8 mouse cellular contexts compared by ENCODE assay signal in the genomic region with DNA sequence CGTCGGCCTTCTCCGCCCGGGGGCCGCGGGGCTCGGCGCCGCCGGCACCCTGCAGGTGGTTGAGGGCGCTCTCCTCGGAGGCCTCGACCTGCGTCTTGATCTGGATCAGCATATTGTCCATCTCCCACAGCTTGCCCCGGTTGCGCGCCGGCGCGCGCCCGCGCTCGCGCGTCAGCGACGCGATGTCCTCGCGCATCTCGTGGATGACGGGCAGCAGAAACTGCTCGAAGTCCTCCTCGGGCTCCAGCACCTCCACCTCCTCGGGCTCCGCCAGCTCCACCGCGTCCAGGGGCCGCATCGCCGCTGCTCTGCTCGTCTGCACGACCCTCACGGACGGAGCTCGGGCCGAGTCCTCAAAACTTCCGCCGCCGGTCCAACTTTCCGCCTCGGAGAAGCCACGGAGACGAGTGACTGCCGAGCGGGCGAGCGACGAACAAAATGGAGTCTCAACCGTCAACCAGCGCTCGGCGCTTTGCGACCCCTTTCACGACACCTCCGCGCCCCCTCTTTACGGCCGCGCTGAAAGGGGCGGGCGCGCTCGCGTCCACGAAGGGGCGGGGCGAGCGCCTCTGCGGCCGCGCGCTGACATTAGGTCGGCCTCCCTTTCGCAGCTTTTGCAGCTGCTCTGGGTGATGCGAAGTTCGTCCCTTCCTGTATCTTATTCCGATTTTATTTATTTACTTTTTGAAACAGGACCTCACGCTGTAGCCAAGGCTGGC. TPM values are rescaled to one million over a fixed set of nuclear protein-coding genes. Genes with fewer than 3 reads are reported as not detected.
DNase-seq lines count a peak whose midpoint lies in the region; ATAC-seq lines count a peak whose summit lies in the region.
"Not testable (repeated sequence)": the region's sequence is repeated elsewhere in the genome, so short reads cannot be mapped to it uniquely, and the experiment has no call there.

TSS of gene Mrfap1 (minus strand) at position 477 of the 719 bp plus-strand sequence.

- peak within 1 kb of the TSS; percentile 83 for H3K9ac ChIP-seq in hindbrain, embryonic 16.5 days (ENCODE audit: low read depth, low read length)

- ATAC-seq in hindbrain, embryonic 16.5 days: peak; percentile 85

- under 1% methylated on average over 81 of the region's 90 CpGs for WGBS in hindbrain, embryonic 16.5 days
- 0% methylated on average over 90 of the region's 90 CpGs for WGBS in macrophage (ENCODE audit: missing documents)

- H3K9me3 ChIP-seq in hindbrain, embryonic 16.5 days (ENCODE audit: control insufficient read depth, low read length): not testable (repeated sequence)

- peak within 1 kb of the TSS; percentile 91 for H3K27ac ChIP-seq in hindbrain, embryonic 16.5 days (ENCODE audit: low read depth, low read length)
- H3K27ac ChIP-seq in macrophage: peak within 1 kb of the TSS; percentile 62

- H3K79me2 ChIP-seq in macrophage (ENCODE audit: inconsistent target): peaks cover 16% of the 10 kb centered on the region

- peak; percentile 85 for DNase-seq in WW6 (ENCODE audit: low read depth, low spot score)
- DNase-seq in cerebellum, postnatal 4 days (ENCODE audit: low spot score in 2 of 2): peak; percentile 79 to 92
- DNase-seq in gastrocnemius, adult 18-20 months (ENCODE audit: low spot score): peak; percentile 94
- DNase-seq in left cerebral cortex, adult 18-20 months (ENCODE audit: low spot score in 2 of 2): peak; percentile 94
- peak; percentile 95 for DNase-seq in right cerebral cortex, adult 18-20 months
- peak; percentile 80 for DNase-seq in urinary bladder, postnatal 10 days (ENCODE audit: low spot score)

- not testable (repeated sequence) for H3K27me3 ChIP-seq in hindbrain, embryonic 16.5 days (replicated peaks; ENCODE audit: control insufficient read depth, insufficient read depth, low read length)

- peak within 1 kb of the TSS; percentile 75 for H3K4me3 ChIP-seq in hindbrain, embryonic 16.5 days (ENCODE audit: low read length)
- H3K4me3 ChIP-seq in macrophage (ENCODE audit: inconsistent target): peak within 1 kb of the TSS; percentile 65

- H3K36me3 ChIP-seq in hindbrain, embryonic 16.5 days (ENCODE audit: control insufficient read depth, insufficient read depth, low read length); macrophage (ENCODE audit: inconsistent target): not testable (repeated sequence)

- H3K4me1 ChIP-seq in hindbrain, embryonic 16.5 days (ENCODE audit: control insufficient read depth, insufficient read depth, low read depth, low read length): not testable (repeated sequence)

- H3K4me2 ChIP-seq in hindbrain, embryonic 16.5 days (ENCODE audit: low read length): peak within 1 kb of the TSS; percentile 59

RNA-seq across cellular contexts. Expression of gene Mrfap1, which starts in this region (rescaled TPM):
- 100 to 1,000 TPM; 213 to 228 TPM for total RNA-seq in gastrocnemius, adult 18-20 months (2021)
- polyA plus RNA-seq in hindbrain, embryonic 16.5 days (2015; fragmentation: Nextera tagmentation; extraction: Ambion mirVana): 271 and 296 TPM in 2 replicates
- 100 to 1,000 TPM; 430 to 460 TPM for total RNA-seq in left cerebral cortex, adult 18-20 months (2021)
- 10 to 100 TPM in 23 of 26 experiments, 1 to 10 TPM in 3; 8.0 to 64.4 (median 18.6) TPM for total RNA-seq in macrophage (2018; cell fraction: chromatin; rRNA removed)
- 100 to 1,000 TPM; 197 to 301 (median 249) TPM for total RNA-seq in macrophage (2018; cell fraction: cytosol; rRNA removed)
- total RNA-seq in macrophage (2018; cell fraction: nucleus; rRNA removed): 100 to 1,000 TPM in 12 of 26 experiments, 10 to 100 TPM in 14; 51.7 to 191 (median 99.4) TPM
- 220 to 289 TPM (median 288 TPM) in 3 replicates for polyA plus RNA-seq in macrophage (2018)

Comparison
In these comparisons a context has a peak if more than half of its experiments do, and no peak if none do; other contexts are left out.
1. Peak in every context shown above with its lines: DNase-seq, ATAC-seq, H3K4me3 ChIP-seq and H3K27ac ChIP-seq.